Mouse (Mus musculus) heart, embryonic 12.5 days (tissue): ENCODE data around the gene Hnrnpm. TPM values are rescaled to one million over a fixed set of nuclear protein-coding genes. Genes with fewer than 3 reads are reported as not detected.

ENCODE experiments used
- ATAC-seq: fragments of 200-750 bp; cut with Nextera tagmentation; 2 replicates; pipeline ENCODE4 v1.8.0; 2017; ENCODE audit warnings: moderate TSS enrichment, moderate library complexity; ENCODE audit not compliant: insufficient number of reproducible peaks, low FRiP score
- H3K27ac ChIP-seq: fragments of 300-500 bp; sonication (generic); 2 replicates; pipeline ENCODE4 v1.5.1; 2016; ENCODE audit warnings: mild to moderate bottlenecking, moderate library complexity; ENCODE audit not compliant: poor library complexity, severe bottlenecking
- H3K27me3 ChIP-seq: fragments of 300-500 bp; sonication (generic); replicated peaks from 2 replicates; pipeline ENCODE4 v1.6.1; 2016; ENCODE audit warnings: mild to moderate bottlenecking, moderate library complexity
- H3K36me3 ChIP-seq: fragments of 300-500 bp; sonication (generic); 2 replicates; pipeline ENCODE4 v1.6.1; 2016; ENCODE audit warnings: mild to moderate bottlenecking, moderate library complexity
- H3K4me1 ChIP-seq: fragments of 300-500 bp; sonication (generic); replicated peaks from 2 replicates; pipeline ENCODE4 v1.6.1; 2016; ENCODE audit warnings: mild to moderate bottlenecking
- H3K4me2 ChIP-seq: fragments of 300-500 bp; sonication (generic); 2 replicates; pipeline ENCODE4 v1.6.1; 2016; ENCODE audit warnings: mild to moderate bottlenecking, moderate library complexity
- H3K4me3 ChIP-seq: fragments of 300-500 bp; sonication (generic); 2 replicates; pipeline ENCODE4 v1.5.1; 2016; ENCODE audit warnings: mild to moderate bottlenecking
- H3K9ac ChIP-seq: fragments of 300-500 bp; sonication (generic); 2 replicates; pipeline ENCODE4 v1.6.1; 2016; ENCODE audit warnings: mild to moderate bottlenecking, moderate library complexity
- H3K9me3 ChIP-seq: fragments of 300-500 bp; sonication (generic); replicated peaks from 2 replicates; pipeline ENCODE4 v1.6.1; 2016; ENCODE audit warnings: mild to moderate bottlenecking, moderate library complexity
- WGBS: fragments of 180-500 bp; shearing (Covaris S2); methylation state at CpG from one replicate; pipeline ENCODE4 v1.1.7; 2016; 5-methylcytosine and 5-hydroxymethylcytosine counted together
- polyA plus RNA-seq: library from polyadenylated mRNA; unstranded; fragments of >200 nt; fragmentation: Nextera tagmentation; extraction: Ambion mirVana; gene quantifications from 2 replicates; pipeline ENCODE4 v1.2.1, GENCODE M21; 2016

Hnrnpm gene
- polyA plus RNA-seq, 1 experiment from 2014 or later = 257 TPM

- ATAC-seq = no peak
- H3K4me2 ChIP-seq = no peak overlapping the region
- no peaks in the 10 kb centered on the region for H3K4me1 ChIP-seq
- 85% methylated on average over 5 of the region's 5 CpGs for WGBS
- H3K4me3 ChIP-seq = no peak overlapping the region
- no peak overlapping the region for H3K9ac ChIP-seq
- no peak overlapping the region for H3K27ac ChIP-seq
- peaks cover 8% of the 10 kb centered on the region for H3K9me3 ChIP-seq
- no peaks in the 10 kb centered on the region for H3K36me3 ChIP-seq
- H3K27me3 ChIP-seq = no peaks in the 10 kb centered on the region
These were observed 88.2 kb downstream of the Hnrnpm start for GRCm38 (mm10) chr17:33598506-33598905.

GRCm38 (mm10) chr17:33597271-33597670 is 89.4 kb downstream of the Hnrnpm start:
- no peak overlapping the region for H3K4me2 ChIP-seq
- H3K9me3 ChIP-seq = peaks cover 8% of the 10 kb centered on the region
- H3K9ac ChIP-seq = no peak overlapping the region
- H3K4me3 ChIP-seq = no peak overlapping the region
- no peaks in the 10 kb centered on the region for H3K27me3 ChIP-seq
- no peak for ATAC-seq
- H3K27ac ChIP-seq = no peak overlapping the region
- no peaks in the 10 kb centered on the region for H3K4me1 ChIP-seq
- H3K36me3 ChIP-seq = no peaks in the 10 kb centered on the region

Other genes with a start within 250 kb of the Hnrnpm start
- gene Adamts10, start 162.7 kb downstream of the Hnrnpm start, polyA plus RNA-seq = 44.1 and 49.0 TPM in 2 replicates
- gene Myo1f, start 131.2 kb downstream of the Hnrnpm start, polyA plus RNA-seq = 1.6 and 1.9 TPM in 2 replicates
- gene Zfp414, start 57.8 kb downstream of the Hnrnpm start, polyA plus RNA-seq = 31.6 and 32.4 TPM in 2 replicates
- gene Pram1, start 48.8 kb downstream of the Hnrnpm start, polyA plus RNA-seq = 0.14 and 0.67 TPM in 2 replicates
- gene March2, start 31.8 kb upstream of the Hnrnpm start, polyA plus RNA-seq = 76.5 and 79.5 TPM in 2 replicates
- gene Rab11b, start 73.7 kb upstream of the Hnrnpm start, polyA plus RNA-seq = 285 and 287 TPM in 2 replicates
- 6.9 and 7.5 TPM in 2 replicates for gene Angptl4, start 95.0 kb upstream of the Hnrnpm start, polyA plus RNA-seq
- gene Kank3, start 123.7 kb upstream of the Hnrnpm start, polyA plus RNA-seq = 39.0 and 43.9 TPM in 2 replicates
- gene Rps28, start 137.7 kb upstream of the Hnrnpm start, polyA plus RNA-seq = 570 and 574 TPM in 2 replicates
- gene Ndufa7, start 137.7 kb upstream of the Hnrnpm start, polyA plus RNA-seq = 431 and 466 TPM in 2 replicates
- 41.5 and 43.8 TPM in 2 replicates for gene Cd320, start 156.2 kb upstream of the Hnrnpm start, polyA plus RNA-seq
- gene Gm7029, start 187.0 kb upstream of the Hnrnpm start, polyA plus RNA-seq = not detected in 2 replicates
- gene Kifc1, start 203.8 kb upstream of the Hnrnpm start, polyA plus RNA-seq = 3.5 and 5.5 TPM in 2 replicates
- 0.24 and 0.29 TPM in 2 replicates for gene Platr17, start 218.3 kb upstream of the Hnrnpm start, polyA plus RNA-seq
- gene Daxx, start 222.6 kb upstream of the Hnrnpm start, polyA plus RNA-seq = 36.8 and 39.0 TPM in 2 replicates
- 29.4 and 32.5 TPM in 2 replicates for gene Tapbp, start 229.0 kb upstream of the Hnrnpm start, polyA plus RNA-seq
- gene Zbtb22, start 229.0 kb upstream of the Hnrnpm start, polyA plus RNA-seq = 17.0 and 17.7 TPM in 2 replicates
- gene Rgl2, start 242.7 kb upstream of the Hnrnpm start, polyA plus RNA-seq = 46.3 and 48.4 TPM in 2 replicates